Mouse (Mus musculus) layer of hippocampus, adult 11-12 months (tissue): ENCODE measurements at regions not wholly inside any gene's neighbourhood (a gene's known extent, or its start where the extent isn't known, plus 50 kb on each side); places are given as distances from the start of the nearest gene placed in this dataset.

Experiments
- DNase-seq: peaks from one replicate; pipeline ENCODE4 v3.0.0; 2022; ENCODE audit warnings: low spot score

- DNase-seq = no peak
Measured at GRCm38 (mm10) chr10:56597382-56597781, 220.3 kb downstream of the Gja1 start.

GRCm38 (mm10) chr10:56598191-56598590, 221.1 kb downstream of the Gja1 start:
- no peak for DNase-seq

GRCm38 (mm10) chr10:56599923-56600322, 222.8 kb downstream of the Gja1 start:
- DNase-seq = no peak

GRCm38 (mm10) chr10:56611564-56612288, 234.6 kb downstream of the Gja1 start:
- peak; percentile 7 for DNase-seq

- no peak for DNase-seq
Measured at GRCm38 (mm10) chr10:56642656-56643055, 265.5 kb downstream of the Gja1 start.

GRCm38 (mm10) chr10:56643376-56644135, 266.4 kb downstream of the Gja1 start:
- no peak for DNase-seq

- DNase-seq = no peak
Measured at GRCm38 (mm10) chr10:56660501-56660900, 283.4 kb downstream of the Gja1 start.

- no peak for DNase-seq
Measured at GRCm38 (mm10) chr10:56673919-56674318, 296.8 kb downstream of the Gja1 start.

GRCm38 (mm10) chr10:56682901-56683300, 305.8 kb downstream of the Gja1 start:
- DNase-seq = no peak

GRCm38 (mm10) chr10:56685655-56686250, 308.6 kb downstream of the Gja1 start:
- DNase-seq = no peak

GRCm38 (mm10) chr10:56691467-56691866, 314.3 kb downstream of the Gja1 start:
- no peak for DNase-seq

GRCm38 (mm10) chr10:56695100-56695499, 318.0 kb downstream of the Gja1 start:
- no peak for DNase-seq

GRCm38 (mm10) chr10:56700126-56700525, 323.0 kb downstream of the Gja1 start:
- no peak for DNase-seq

GRCm38 (mm10) chr10:56708411-56708810, 331.3 kb downstream of the Gja1 start:
- no peak for DNase-seq

GRCm38 (mm10) chr10:56708886-56709285, 331.8 kb downstream of the Gja1 start:
- DNase-seq = no peak

GRCm38 (mm10) chr10:56712611-56713105, 335.5 kb downstream of the Gja1 start:
- DNase-seq = no peak

- no peak for DNase-seq
Measured at GRCm38 (mm10) chr10:56737073-56737472, 359.9 kb downstream of the Gja1 start.

GRCm38 (mm10) chr10:56739621-56740020, 362.5 kb downstream of the Gja1 start:
- no peak for DNase-seq

GRCm38 (mm10) chr10:56752134-56752533, 375.0 kb downstream of the Gja1 start:
- DNase-seq = no peak

- no peak for DNase-seq
Measured at GRCm38 (mm10) chr10:56753576-56753975, 376.4 kb downstream of the Gja1 start.

- no peak for DNase-seq
Measured at GRCm38 (mm10) chr10:56754546-56755175, 377.5 kb downstream of the Gja1 start.

GRCm38 (mm10) chr10:56770629-56771028, 393.5 kb downstream of the Gja1 start:
- DNase-seq = no peak
